Mouse (Mus musculus) left cerebral cortex, adult 11 months (tissue): Measurements from ENCODE around the gene Pex10.
A peak's percentile ranks its signal among the peaks of the same experiment; 100 is the strongest.

Source experiments
- DNase-seq: peaks from one replicate; pipeline ENCODE4 v3.0.0; 2022; ENCODE audit warnings: low spot score

Gene Pex10

DNA sequence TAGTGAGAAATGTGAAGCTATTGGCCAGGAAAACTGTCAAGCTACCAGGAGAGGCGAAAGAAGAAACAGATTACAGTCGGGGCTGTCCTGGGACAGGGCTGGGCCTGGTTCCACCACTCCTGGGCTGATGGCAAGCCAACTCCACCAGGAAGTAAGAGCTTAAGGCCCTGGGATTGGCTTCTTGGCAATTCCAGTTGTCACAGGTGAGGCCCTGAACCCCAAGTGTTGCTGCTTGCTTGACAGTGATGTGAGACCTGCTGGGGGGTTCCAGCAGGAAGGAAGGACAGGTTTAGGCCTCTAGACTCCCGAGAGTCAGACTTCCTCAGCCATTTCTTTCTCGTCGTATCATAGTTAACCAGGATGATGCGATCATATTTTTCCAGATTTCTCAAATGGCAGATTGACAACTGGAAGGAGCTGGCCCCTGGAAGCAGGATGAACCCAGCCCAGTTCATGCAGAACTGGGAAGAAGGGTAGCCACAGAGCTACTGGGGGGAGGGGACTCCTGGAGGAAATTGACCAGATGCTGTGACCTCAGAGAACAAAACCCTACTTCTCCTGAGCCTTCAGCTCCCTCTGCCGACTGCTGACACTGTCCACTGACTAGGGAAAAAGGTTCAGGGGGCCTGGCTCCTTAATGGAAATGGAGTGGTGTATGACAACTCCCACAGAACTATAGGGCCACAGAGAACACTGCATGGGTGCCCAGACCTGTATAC lies 26.8 kb downstream of the Pex10 start:
- DNase-seq, result no peak

GRCm38 (mm10) chr4:155094565-155094964 lies 27.7 kb downstream of the Pex10 start:
- DNase-seq, result no peak

GRCm38 (mm10) chr4:155095238-155095900 lies 28.6 kb downstream of the Pex10 start:
- DNase-seq, result peak; percentile 84

GRCm38 (mm10) chr4:155095967-155096366 lies 29.2 kb downstream of the Pex10 start:
- DNase-seq, result no peak

GRCm38 (mm10) chr4:155097452-155097851 lies 30.6 kb downstream of the Pex10 start:
- no peak for DNase-seq

GRCm38 (mm10) chr4:155098572-155098971 lies 31.8 kb downstream of the Pex10 start:
- no peak for DNase-seq

GRCm38 (mm10) chr4:155107886-155108285 lies 41.1 kb downstream of the Pex10 start:
- no peak for DNase-seq

GRCm38 (mm10) chr4:155109471-155109870 lies 42.7 kb downstream of the Pex10 start:
- DNase-seq, result no peak

DNA sequence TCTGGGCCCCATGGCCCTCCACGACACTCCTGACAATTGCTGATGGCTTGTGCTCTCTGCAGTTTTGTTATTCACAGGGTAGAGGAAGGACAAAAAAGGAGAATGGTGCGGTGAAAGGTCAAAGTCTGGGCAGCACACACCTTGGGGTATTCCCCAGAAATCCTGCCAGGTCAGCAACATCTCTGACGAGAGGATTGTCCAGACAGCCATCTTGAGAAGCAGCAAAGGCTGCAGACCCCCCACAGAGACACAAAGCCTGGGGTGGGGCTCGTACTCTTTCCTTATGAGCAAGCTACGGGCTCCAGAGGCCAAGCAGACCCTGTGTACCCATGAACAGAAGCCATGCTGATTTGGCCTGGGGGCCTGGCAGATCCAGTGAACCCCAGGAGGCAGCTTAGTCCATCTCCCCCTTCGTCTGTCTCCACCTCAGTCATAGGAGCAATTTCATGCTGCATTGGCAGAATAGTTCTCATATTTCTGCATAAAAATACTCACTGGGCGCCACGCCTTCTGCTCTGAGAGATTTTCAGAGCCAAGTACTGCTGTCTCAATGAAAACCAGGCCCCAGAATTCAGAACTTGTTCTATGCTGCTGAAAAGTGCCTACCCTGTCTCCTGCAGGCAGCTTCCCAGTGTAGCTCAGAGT lies 47.1 kb downstream of the Pex10 start:
- DNase-seq, result no peak

DNA sequence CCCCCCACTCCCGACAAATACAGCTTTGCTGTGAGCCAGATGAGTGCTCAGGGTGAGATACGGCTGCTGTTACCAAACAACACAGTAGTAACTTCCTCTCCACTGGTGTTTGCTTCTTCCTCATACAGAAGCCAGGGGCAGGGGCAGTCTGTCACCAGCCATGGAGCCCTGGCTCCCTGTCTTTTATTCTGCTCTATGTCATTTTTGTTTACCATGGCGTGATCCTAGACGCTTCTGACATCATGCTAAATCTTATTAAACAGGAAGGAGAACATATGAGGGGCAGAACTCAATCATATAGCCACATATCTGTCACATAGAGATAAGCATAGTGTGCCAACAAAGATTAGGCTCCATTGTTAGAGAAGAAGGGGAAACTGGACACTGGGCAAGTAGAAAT lies 49.8 kb downstream of the Pex10 start:
- DNase-seq, result no peak

GRCm38 (mm10) chr4:155117396-155117978 lies 50.7 kb downstream of the Pex10 start:
- DNase-seq, result no peak

DNA sequence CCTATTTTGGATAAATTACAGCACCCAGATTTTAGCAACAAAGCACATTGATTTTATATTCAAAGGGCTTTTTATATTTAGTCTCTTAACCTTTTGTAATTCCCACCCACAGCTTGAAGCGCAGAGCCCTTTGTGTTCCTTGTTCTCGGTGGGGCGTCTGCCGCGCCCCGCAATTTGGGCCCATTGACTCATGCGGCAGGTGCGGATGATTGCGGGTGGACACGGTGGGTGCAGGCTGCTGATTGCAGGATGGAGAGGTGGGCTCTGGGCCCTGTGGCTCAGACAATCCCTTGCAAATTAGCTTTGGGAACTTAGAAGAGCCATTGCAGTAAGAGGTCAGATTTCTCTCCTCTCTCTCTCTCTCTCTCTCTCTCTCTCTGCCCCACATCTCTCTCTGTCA lies 51.5 kb downstream of the Pex10 start:
- DNase-seq, result no peak

DNA sequence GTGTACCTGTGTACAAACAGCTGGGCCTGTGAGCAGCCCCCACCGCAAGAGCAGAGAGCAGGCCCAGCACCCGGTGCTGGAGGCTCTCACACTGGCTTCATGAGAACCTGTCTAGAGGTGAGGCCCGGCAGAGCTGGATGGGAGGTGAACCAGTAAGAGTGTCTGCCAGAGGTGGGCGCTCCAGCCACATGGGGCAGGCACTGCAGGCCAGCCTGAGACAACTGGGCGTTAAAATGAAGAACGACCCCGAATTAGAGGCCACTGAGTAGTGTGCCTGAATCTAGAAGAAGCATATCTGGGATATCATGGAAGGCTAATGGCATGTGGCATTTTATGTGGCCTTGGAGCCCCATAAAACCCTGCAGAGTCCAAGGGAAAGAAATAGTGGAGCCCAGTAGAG lies 53.2 kb downstream of the Pex10 start:
- no peak for DNase-seq

DNA sequence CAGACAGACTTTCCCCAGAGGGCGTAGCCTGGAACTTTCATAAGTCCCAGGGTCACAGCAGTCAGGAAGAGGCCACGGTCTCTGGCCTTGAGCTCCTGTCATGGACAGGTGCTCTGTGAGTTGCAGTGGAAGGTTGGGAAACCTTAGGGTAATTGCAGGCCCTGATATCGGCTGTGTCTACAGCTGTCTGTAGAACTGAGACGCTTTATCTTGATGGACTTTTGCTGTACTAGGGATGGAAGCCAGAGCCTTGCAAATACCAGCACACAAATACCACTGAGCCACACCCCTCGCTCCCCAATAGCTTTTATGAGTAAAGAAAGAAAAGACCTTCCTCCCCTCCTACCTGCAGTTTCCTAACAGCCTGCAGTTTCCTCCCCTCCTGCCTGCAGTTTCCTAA lies 53.8 kb downstream of the Pex10 start:
- no peak for DNase-seq

GRCm38 (mm10) chr4:155121222-155121621 lies 54.4 kb downstream of the Pex10 start:
- DNase-seq, result no peak
